Mouse (Mus musculus): ENCODE results near the gene Cwc22. TPM values are rescaled to one million over a fixed set of nuclear protein-coding genes. Genes with fewer than 3 reads are reported as not detected.

Gene Cwc22
- polyA plus RNA-seq, 1 experiment from 2014 or later, result 28.8 TPM

DNA sequence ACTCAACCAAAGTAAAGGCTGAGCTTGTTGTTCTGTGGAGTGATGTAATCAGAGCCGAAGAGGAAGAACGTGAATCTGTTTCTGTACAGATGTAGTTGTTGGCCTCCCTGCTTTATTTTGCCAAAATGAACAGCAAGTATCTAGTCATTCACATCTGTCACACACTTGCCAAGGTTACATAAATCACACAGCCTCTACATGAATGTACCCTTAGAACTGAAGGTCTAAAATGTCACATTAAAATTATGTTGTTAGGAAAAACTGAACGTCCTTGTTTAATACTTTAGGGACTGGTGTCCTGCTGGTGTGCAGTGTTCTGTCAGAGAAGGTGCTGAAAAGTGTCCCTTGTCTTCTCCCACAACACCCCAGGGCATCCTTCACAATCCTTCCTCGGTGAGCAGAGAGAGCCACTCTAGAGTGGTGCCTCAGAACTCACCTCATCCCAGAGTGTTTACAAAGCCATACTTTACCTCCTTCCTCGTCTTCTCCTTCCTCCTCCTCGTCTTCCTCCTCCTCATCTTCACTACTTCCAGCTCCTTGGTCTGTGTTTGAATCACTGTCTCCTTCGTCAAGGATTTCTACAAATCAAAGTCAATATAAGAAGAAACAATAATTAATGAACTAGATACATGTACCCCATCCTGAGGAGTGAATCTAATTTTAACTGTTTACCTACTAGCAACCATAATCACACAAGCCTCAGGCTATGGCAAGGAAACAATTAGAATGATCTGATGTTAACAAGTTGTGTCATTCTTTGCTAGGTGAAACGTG lies 29.4 kb downstream of the Cwc22 start:
- DNase-seq (ENCODE audit: low spot score), result no peak
- H3K4me3 ChIP-seq, result no peak overlapping the region
- no peaks in the 10 kb centered on the region for H3K9me3 ChIP-seq
- H3K27ac ChIP-seq, result no peak overlapping the region
- H3K4me1 ChIP-seq (replicated peaks), result no peaks in the 10 kb centered on the region
- peaks cover 95% of the 10 kb centered on the region for H3K36me3 ChIP-seq
- H3K27me3 ChIP-seq (ENCODE audit: insufficient read depth, poor library complexity, severe bottlenecking), result no peaks in the 10 kb centered on the region
- 90% methylated on average over 8 of the region's 8 CpGs for WGBS

DNA sequence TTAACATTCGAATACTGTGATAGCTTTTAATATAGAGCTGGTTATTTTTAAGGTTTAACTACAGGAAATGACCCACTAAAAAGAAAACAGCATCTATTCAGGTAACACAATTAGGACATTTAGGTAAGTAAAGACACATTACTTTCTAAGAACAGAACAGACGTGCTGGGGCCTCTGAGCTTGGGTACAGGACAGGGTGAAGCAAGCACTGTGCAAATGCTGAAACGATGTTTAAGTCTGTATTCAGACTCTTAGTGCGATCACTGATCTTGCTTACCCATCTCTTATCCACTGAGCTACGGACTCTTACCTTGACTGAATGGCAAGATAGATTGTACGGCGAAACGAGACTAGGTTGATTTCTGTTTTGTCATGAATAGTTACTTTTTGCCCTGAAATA lies 31.0 kb downstream of the Cwc22 start:
- WGBS, result 92% methylated on average over 8 of the region's 8 CpGs
- Histone ChIP-seq H3K36me3 (peaks cover 95% of the 10 kb centered on the region), H3K4me3 (no peak overlapping the region), H3K4me1 (replicated peaks) (no peaks in the 10 kb centered on the region), H3K27ac (no peak overlapping the region), H3K9me3 (no peaks in the 10 kb centered on the region), H3K27me3 (ENCODE audit: insufficient read depth, poor library complexity, severe bottlenecking) (no peaks in the 10 kb centered on the region)
- DNase-seq (ENCODE audit: low spot score), result no peak

DNA sequence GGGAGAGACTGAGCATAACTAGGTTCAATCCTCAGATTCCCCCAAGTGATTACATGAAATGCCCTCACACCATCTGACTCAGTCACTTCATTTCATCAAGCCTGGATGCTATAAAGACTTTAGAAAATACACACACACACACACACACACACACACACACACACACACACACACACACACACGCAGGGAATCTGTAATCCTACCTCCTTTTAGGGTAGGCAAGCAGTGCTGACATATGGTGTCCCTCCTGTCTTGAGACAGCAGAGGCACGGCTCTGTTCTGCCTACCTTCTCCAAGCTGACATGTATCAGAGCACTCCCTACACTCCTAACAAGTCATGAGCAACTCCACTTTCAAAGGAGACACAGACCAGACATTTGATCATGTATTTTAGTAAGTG lies 32.5 kb downstream of the Cwc22 start:
- H3K4me1 ChIP-seq (replicated peaks), result no peaks in the 10 kb centered on the region
- no peaks in the 10 kb centered on the region for H3K9me3 ChIP-seq
- H3K27ac ChIP-seq, result no peak overlapping the region
- WGBS, result 73% methylated on average over 2 of the region's 2 CpGs
- H3K27me3 ChIP-seq (ENCODE audit: insufficient read depth, poor library complexity, severe bottlenecking), result no peaks in the 10 kb centered on the region
- H3K36me3 ChIP-seq, result peaks cover 82% of the 10 kb centered on the region
- DNase-seq (ENCODE audit: low spot score), result no peak
- H3K4me3 ChIP-seq, result no peak overlapping the region

DNA sequence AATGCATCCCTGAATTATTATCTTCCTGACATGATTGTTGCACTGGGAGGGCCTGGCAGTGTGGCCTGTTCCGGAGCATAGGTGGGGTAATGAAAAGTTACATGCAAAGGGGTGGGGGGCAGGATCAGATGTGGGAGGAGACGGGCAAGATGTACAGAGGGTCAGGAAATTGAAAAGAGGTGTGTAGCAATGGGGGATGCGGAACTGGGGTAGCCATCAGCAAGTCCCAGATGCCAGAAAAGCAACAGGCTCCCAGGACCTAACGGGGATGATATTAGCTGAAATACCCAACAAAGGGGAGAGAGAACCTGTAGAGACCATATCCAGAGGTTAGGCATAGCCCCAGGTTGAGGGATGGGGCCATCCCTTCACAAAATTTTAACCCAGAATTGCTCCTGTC lies 34.0 kb downstream of the Cwc22 start:
- Histone ChIP-seq H3K27me3 (ENCODE audit: insufficient read depth, poor library complexity, severe bottlenecking) (no peaks in the 10 kb centered on the region), H3K27ac (no peak overlapping the region), H3K9me3 (no peaks in the 10 kb centered on the region), H3K4me3 (no peak overlapping the region), H3K4me1 (replicated peaks) (no peaks in the 10 kb centered on the region), H3K36me3 (peaks cover 78% of the 10 kb centered on the region)
- DNase-seq (ENCODE audit: low spot score), result no peak
- 90% methylated on average over 4 of the region's 4 CpGs for WGBS

DNA sequence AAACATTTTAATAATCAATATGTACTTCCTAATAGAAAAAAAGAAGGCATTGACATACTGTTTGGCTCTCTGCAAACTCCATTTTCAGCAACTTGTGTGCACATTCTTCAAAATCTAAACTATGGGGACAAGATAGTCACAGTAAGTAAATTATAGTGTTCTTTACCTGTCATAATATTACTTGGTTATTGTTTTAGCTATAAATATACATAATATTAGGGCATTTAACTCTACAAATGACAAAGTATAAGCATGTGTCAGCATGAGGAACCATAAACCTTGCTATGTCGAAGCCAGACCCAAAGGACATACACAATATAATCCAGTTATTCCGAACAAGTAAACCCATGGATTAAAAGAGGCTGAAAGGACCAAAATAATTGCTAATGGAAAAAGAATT lies 34.7 kb downstream of the Cwc22 start:
- Histone ChIP-seq H3K4me3 (no peak overlapping the region), H3K36me3 (peaks cover 78% of the 10 kb centered on the region), H3K27me3 (ENCODE audit: insufficient read depth, poor library complexity, severe bottlenecking) (no peaks in the 10 kb centered on the region), H3K27ac (no peak overlapping the region), H3K9me3 (no peaks in the 10 kb centered on the region), H3K4me1 (replicated peaks) (no peaks in the 10 kb centered on the region)
- no peak for DNase-seq (ENCODE audit: low spot score)
- WGBS, result 93% methylated on average over 2 of the region's 2 CpGs

DNA sequence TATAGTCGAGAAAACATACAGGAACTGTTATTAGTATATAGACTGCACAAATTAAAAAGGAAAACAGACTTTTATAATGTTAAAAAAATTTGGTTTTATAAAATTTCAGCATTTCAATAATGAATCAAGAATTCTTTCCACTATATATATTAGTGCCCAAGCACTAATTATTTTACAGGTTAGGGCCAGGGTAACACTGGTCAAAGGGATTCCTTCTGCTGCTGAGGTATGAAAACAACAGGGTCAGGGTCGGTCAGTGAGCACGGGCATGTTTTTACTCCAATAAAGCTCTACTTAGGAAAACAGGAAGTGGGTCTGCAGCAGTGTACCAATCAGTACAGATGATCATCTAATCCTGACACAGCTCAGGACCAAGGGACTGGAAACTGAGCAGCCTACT lies 36.0 kb downstream of the Cwc22 start:
- H3K4me1 ChIP-seq (replicated peaks), result no peaks in the 10 kb centered on the region
- no peak overlapping the region for H3K27ac ChIP-seq
- no peak for DNase-seq (ENCODE audit: low spot score)
- H3K4me3 ChIP-seq, result no peak overlapping the region
- no peaks in the 10 kb centered on the region for H3K9me3 ChIP-seq
- H3K27me3 ChIP-seq (ENCODE audit: insufficient read depth, poor library complexity, severe bottlenecking), result no peaks in the 10 kb centered on the region
- 74% methylated on average over 3 of the region's 3 CpGs for WGBS
- peaks cover 78% of the 10 kb centered on the region for H3K36me3 ChIP-seq

DNA sequence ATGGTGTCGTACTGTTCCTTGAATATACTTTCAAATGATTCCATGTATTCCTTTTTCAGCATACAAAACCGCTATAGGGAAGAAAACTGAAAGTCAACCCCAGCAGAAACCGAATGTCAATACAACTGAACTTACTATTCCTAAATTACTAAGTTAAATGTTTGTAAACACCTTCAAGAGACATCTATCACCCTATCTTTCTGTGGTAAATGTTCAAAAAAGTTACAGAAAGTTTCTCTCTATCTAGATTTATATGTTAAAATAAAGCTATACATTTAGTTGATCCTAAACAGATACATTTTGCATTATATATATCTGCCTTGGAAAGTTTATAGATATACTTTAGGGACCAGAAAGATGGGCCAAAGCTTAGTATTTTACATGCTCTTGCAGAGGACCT lies 39.0 kb downstream of the Cwc22 start:
- Histone ChIP-seq H3K27ac (no peak overlapping the region), H3K4me1 (replicated peaks) (no peaks in the 10 kb centered on the region), H3K36me3 (peaks cover 79% of the 10 kb centered on the region), H3K27me3 (ENCODE audit: insufficient read depth, poor library complexity, severe bottlenecking) (no peaks in the 10 kb centered on the region), H3K9me3 (no peaks in the 10 kb centered on the region), H3K4me3 (no peak overlapping the region)
- no peak for DNase-seq (ENCODE audit: low spot score)
- WGBS, result 96% methylated on average over 3 of the region's 3 CpGs

DNA sequence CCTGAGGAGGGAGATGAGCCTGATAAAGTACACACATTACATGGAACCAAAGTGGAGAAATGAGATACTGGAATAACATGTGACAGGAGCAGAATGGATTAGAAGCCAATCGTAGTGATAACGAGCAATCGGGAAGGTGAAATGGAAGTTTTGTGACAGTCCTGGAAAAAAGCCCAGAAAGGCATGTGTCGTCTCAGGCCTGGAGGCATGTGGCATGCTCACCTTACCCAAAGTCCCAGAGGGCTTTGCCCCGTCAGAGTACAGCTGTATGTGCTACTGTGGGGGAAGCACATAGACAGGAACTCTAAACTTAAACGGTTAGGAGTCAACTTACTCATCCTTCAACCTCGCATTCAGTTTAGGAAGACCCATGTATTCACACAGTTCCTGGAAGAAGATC lies 41.2 kb downstream of the Cwc22 start:
- H3K4me1 ChIP-seq (replicated peaks), result no peaks in the 10 kb centered on the region
- H3K27me3 ChIP-seq (ENCODE audit: insufficient read depth, poor library complexity, severe bottlenecking), result no peaks in the 10 kb centered on the region
- no peak for DNase-seq (ENCODE audit: low spot score)
- H3K4me3 ChIP-seq, result no peak overlapping the region
- H3K36me3 ChIP-seq, result peaks cover 80% of the 10 kb centered on the region
- H3K27ac ChIP-seq, result no peak overlapping the region
- no peaks in the 10 kb centered on the region for H3K9me3 ChIP-seq
- 95% methylated on average over 7 of the region's 7 CpGs for WGBS

DNA sequence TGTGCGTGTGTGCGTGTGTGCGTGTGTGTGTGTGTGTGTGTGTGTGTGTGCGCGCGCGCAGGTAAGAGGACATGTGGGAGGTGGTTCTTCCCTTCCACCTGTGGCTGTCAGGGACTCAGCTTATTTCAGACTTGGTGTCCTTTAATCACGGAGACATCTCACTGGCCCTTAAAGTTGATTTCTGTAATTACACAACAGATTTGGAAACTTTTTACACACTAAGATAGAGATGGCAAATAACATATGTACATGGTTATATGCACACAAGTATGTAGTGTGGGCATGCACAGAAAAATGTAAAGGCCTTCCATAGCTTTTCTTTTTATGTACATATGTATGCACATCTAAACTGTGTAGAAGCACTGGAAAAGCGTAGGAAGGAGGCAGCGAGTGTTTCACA lies 41.7 kb downstream of the Cwc22 start:
- H3K36me3 ChIP-seq, result peaks cover 85% of the 10 kb centered on the region
- H3K4me3 ChIP-seq, result no peak overlapping the region
- no peaks in the 10 kb centered on the region for H3K4me1 ChIP-seq (replicated peaks)
- no peak overlapping the region for H3K27ac ChIP-seq
- 90% methylated on average over 10 of the region's 10 CpGs for WGBS
- H3K27me3 ChIP-seq (ENCODE audit: insufficient read depth, poor library complexity, severe bottlenecking), result no peaks in the 10 kb centered on the region
- no peaks in the 10 kb centered on the region for H3K9me3 ChIP-seq
- no peak for DNase-seq (ENCODE audit: low spot score)

DNA sequence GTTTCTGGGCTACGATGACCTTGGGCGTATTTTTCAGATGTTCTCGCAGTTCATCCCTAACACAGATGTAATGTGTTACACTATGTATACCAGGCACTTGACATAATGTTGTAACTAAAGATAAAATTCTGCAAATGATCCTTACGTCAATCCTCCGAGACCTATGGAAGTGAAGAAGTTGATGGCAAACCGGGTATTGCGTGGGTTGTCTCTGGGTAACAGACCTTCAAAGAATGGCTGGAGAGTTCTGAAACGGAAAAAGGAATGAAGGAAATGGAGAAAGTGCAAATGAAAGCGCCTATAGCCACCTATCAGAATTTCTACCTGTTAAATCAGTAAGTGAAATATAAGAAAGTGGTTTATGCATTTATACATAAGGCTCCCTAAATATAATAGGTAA lies 42.2 kb downstream of the Cwc22 start:
- Histone ChIP-seq H3K4me1 (replicated peaks) (no peaks in the 10 kb centered on the region), H3K27me3 (ENCODE audit: insufficient read depth, poor library complexity, severe bottlenecking) (no peaks in the 10 kb centered on the region), H3K4me3 (no peak overlapping the region), H3K27ac (no peak overlapping the region), H3K36me3 (peaks cover 87% of the 10 kb centered on the region), H3K9me3 (no peaks in the 10 kb centered on the region)
- WGBS, result 96% methylated on average over 9 of the region's 9 CpGs
- no peak for DNase-seq (ENCODE audit: low spot score)

DNA sequence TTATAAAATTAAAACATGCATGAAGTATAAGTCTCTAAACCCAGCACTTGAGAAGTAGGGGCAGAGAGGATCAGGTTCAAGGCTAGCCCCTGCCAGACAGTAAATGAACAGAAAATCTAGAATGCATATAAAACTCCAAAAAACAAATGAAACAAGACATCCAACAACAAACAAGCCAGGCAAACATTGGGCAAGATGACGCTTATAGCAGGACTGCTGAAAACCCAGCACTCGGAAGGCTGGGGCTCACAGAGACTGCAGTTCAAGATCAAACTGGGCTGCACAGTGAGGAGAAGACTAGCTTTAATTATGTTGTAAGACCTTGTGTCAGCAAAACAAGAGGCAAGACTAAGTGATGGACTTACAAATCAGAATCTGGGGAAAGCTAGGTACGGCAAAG lies 43.1 kb downstream of the Cwc22 start:
- DNase-seq (ENCODE audit: low spot score), result no peak
- no peaks in the 10 kb centered on the region for H3K27me3 ChIP-seq (ENCODE audit: insufficient read depth, poor library complexity, severe bottlenecking)
- H3K9me3 ChIP-seq, result no peaks in the 10 kb centered on the region
- over 99% methylated on average over 3 of the region's 3 CpGs for WGBS
- H3K36me3 ChIP-seq, result peaks cover 95% of the 10 kb centered on the region
- no peak overlapping the region for H3K27ac ChIP-seq
- no peaks in the 10 kb centered on the region for H3K4me1 ChIP-seq (replicated peaks)
- no peak overlapping the region for H3K4me3 ChIP-seq

DNA sequence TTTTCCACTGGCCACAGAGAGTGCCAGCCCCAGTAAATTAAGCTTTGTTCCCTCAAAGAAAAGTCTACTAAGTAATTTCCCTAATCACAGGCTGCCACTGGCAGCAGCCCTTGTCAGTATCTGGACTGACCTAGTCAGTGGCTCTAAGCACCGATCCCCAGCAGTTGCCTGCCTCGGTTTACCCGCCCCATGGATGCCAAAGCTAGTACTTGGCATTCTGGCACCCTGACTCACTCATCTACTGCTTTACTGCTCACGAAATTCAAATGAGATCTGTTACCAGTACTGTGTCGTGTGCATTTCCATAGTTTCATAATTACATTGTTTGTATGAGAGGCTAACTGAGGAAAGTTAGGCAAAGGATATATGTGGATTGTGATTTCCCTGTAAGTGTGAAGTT lies 44.9 kb downstream of the Cwc22 start:
- no peak for DNase-seq (ENCODE audit: low spot score)
- no peak overlapping the region for H3K27ac ChIP-seq
- H3K4me3 ChIP-seq, result no peak overlapping the region
- 91% methylated on average over 5 of the region's 5 CpGs for whole genome bisulfite sequencing
- H3K9me3 ChIP-seq, result no peaks in the 10 kb centered on the region
- no peaks in the 10 kb centered on the region for H3K27me3 ChIP-seq (ENCODE audit: insufficient read depth, poor library complexity, severe bottlenecking)
- no peaks in the 10 kb centered on the region for H3K4me1 ChIP-seq (replicated peaks)
- peaks cover 96% of the 10 kb centered on the region for H3K36me3 ChIP-seq

DNA sequence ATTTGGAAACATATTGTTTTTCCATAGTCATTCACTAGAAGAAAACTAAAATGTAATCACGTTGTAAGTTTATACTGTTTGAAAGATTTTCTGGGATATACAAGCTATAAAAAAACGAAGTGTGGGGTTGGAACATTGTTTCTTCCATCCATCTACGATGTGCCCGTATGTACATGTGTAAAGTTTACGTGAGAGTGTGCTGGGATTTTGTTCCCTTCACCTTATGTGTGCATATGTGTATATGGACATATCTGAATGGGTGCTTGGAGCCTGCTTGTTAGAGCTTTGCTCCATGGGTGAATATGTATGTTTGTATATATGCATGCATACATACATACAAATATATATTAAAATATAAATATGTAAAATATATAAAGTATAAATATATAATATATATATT lies 45.4 kb downstream of the Cwc22 start:
- no peak for DNase-seq (ENCODE audit: low spot score)
- H3K9me3 ChIP-seq, result no peaks in the 10 kb centered on the region
- WGBS, result 97% methylated on average over 5 of the region's 5 CpGs
- peaks cover 96% of the 10 kb centered on the region for H3K36me3 ChIP-seq
- H3K4me3 ChIP-seq, result no peak overlapping the region
- H3K4me1 ChIP-seq (replicated peaks), result no peaks in the 10 kb centered on the region
- H3K27me3 ChIP-seq (ENCODE audit: insufficient read depth, poor library complexity, severe bottlenecking), result no peaks in the 10 kb centered on the region
- H3K27ac ChIP-seq, result no peak overlapping the region

DNA sequence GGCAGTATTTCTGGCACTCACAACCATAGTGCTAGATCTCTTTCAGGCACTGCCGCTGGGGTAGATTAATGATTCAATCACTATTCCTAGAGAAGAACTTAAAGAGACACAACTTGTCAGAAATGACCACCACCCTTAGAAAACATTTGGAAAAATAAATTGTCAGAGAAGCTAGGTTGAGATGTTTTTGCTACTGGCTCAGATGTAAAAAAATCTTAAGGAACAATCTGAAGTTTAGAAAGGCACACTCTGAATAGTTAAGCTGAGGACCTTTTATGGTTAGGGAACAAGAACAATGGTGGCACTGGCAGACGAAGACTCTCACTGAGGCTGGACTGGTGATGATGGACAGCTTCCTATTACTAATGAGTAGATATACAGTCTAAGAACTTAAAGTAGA lies 46.1 kb downstream of the Cwc22 start:
- Histone ChIP-seq H3K4me1 (replicated peaks) (no peaks in the 10 kb centered on the region), H3K27ac (no peak overlapping the region), H3K9me3 (no peaks in the 10 kb centered on the region), H3K36me3 (peaks cover 94% of the 10 kb centered on the region), H3K4me3 (no peak overlapping the region), H3K27me3 (ENCODE audit: insufficient read depth, poor library complexity, severe bottlenecking) (no peaks in the 10 kb centered on the region)
- DNase-seq (ENCODE audit: low spot score), result no peak
- 86% methylated on average over 2 of the region's 2 CpGs for WGBS
